Mouse (Mus musculus) cerebellum, postnatal 4 days (tissue): ENCODE measurements around the gene Mtmr11.
A peak's percentile ranks its signal among the peaks of the same experiment; 100 is the strongest.
"Not testable (repeated sequence)": the region's sequence is repeated elsewhere in the genome, so short reads cannot be mapped to it uniquely, and the experiment has no call there.

Experiments used
- DNase-seq, 2 experiments: peaks; one replicate each; pipeline ENCODE4 v3.0.0; 2022; ENCODE audit warnings: low spot score in 2 of 2, mixed read lengths in 1 of 2

Mtmr11 gene

DNA sequence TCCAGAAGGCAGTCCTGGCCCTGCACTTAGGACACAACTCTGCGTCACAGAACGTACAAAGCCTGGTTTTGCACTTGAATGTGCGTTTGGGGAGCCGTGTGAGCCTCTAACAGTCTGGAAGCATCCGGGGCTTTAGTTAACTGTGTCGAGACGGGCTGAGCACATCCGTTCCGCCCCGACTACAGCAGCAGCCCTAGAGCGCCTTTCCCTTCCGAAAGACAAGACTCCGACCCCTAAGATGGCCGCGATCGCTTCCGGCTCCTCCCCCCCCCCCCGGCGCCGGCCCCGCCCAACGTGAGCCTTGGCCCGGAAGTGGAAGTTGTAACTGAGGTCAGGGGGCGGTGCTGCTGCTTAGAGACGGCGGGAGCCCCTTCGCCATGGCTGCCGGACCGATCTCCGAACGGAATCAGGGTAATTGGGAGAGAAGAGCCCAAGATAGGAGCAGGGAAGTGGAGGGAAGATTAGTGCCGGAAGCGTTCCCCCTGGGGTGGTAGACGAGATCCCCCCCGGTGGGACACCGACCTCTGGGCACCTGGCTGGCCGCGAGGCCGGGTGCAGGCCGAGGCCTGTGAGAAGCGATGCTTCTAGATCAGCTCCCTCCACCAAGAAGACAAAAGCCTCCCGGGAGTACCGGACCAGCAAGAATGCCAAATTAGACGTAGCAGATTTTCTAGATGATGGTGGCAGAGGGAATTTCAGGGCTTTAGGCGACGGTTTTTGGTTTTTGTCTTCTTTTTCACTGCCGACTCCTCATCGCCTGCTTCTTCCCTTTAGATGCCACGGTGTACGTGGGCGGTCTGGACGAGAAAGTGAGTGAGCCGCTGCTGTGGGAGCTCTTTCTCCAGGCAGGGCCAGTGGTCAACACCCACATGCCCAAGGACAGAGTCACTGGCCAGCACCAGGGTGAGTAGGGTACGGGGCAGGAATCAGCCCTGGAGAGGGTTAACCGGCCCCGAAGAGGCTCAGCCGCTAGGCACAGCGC lies 10.7 kb downstream of the Mtmr11 start, which contains the start of gene Sf3b4:
TSS of gene Sf3b4 (plus strand) at position 136 of the 982 bp plus-strand sequence.
- DNase-seq: peak; percentile 58 to 77

DNA sequence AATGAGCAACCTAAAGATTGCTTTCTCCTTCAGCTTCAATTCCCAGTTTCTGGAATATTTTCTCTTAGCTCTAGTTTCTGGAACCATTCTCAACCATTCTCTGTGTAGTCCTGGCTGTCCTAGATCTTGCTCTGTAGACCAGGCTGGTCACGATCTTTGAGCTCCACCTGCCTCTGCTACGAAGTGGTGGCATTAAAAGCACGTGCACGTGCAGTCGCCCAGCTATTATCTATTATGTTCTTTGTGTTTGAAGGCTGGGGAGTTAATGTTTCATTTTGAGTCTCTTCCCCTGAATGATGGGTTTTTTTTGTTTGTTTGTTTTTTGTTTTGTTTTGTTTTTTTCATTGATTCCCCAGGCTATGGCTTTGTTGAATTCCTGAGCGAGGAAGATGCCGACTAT lies 11.4 kb downstream of the Mtmr11 start:
- no peak for DNase-seq

DNA sequence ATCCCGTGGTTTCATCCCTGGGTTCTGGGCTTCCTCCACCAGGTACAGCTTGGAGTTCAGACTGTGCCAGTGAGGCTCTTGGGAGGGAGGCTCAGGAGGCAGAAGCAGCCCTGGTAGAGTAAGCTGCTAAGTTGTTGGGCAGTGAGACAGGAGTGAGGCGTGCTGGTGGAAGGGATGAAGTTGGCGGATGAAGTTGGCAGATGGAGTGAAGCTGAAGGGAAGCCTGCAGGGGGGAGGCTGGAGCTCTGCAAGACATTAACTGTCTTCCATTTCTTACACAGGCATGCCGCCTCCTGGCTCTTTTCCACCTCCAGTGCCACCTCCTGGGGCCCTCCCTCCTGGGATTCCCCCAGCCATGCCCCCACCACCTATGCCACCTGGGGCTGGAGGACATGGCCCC lies 12.2 kb downstream of the Mtmr11 start:
- not testable (repeated sequence) for DNase-seq

DNA sequence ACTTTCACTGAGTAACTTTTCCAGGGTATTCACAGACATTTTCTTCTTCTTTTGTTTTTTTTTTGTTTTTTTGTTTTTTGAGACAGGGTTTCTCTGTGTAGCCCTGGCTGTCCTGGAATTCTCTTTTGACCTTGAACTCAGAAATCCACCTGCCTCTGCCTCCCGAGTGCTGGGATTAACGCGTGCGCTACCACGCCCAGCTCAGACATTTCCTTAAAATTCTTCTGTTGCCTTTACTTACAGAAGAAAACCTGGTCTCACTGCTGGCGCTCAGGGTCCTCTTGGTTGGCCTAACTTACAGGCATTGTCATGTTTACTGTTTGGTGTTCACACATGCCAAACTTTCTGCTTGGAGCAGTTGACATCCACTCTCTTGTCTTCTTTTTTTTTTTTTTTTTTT lies 13.4 kb downstream of the Mtmr11 start:
- no peak for DNase-seq

DNA sequence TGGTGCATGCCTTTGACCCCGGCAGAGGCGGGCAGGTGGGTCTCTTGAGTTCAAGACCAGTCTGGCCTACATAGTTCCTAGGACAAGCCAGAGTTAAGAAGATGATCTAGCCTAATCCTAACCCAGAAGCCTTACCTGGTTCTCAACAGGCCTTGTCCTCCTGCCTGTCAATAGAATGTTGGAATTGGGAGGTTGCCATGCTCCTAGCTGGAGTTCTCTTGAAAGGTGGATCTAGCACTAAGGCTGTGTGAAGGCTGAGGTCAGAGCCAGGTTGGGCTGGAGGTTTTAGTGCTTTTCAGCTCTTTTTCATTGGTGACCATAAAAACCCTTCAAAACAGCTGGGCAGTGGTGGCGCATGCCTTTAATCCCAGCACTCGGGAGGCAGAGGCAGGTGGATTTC lies 16.6 kb downstream of the Mtmr11 start:
- no peak for DNase-seq

DNA sequence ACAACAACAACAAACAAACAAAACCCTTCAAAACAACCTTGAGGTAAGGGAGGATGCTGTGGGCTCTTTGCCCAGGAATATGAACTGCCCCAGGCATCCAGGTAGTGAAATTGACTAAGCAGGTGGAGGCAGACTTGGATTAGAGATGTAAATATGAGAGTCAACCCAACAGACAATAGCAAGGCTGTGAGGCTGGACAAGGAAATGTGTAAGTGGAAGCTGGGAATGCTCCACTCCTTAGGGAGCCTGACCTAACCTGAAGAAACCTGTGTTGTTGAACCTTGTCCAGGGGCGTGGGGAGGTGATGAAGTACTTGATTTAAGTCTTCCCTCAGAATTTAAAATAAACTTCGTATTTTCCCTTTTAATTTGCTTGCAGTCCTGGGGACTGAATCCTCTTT lies 17.1 kb downstream of the Mtmr11 start:
- DNase-seq: no peak

DNA sequence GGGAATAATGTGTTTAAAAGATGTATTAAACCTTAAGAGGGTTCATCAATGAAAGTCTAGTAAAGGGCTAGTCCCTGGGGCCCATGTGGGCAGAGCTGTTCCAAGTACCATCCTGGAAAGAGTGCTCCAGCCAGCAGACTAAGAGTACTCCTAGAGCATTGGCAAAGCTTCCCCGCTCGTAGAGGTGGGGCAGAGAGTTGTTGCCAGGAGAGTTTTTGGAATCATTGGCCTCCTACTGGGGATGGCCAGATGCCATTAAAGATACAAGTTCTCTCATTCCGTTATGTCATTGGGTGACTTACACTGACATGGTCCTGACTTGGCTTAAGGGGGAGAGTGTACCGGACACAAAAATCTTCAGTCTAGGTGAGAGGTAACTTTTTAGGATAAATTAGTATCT lies 17.7 kb downstream of the Mtmr11 start:
- DNase-seq: peak in 1 of 2 experiments; percentile 27

DNA sequence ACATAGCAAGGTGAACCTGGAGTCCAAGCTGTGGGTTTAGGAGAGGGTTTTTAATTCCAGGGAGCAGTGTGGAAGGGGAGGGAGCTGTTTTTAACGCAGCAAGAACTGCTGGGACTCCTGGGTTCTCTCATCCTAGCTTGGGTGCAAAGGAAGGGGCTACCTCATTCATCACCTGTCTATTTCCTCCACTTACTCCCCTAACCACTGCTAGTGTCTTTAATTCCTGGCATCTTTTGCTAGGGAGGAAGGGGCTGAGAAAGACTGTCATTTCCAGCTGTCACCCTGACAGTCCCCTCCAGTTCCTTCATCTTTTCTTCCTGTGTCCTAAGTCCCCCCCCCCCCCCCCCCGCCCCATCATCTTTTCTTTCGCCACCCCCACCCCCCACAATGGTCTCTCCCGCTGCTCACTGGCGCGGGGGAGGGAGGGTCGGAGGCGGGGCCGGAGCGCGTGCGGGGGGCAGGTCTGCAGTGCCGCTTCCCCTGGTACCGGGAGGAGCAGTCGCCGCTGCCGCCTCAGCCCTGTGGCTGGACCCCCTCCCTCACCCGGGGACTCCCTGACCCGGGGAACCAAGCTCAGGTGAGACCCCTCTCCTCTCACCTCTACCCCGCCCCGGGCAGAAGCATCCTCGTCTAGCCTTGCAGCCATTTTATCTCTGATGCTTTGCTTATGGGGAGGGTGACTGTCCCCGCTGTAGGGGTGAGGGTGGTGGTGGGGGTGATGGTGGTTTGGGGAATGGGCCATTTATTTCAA lies 19.1 kb downstream of the Mtmr11 start, which contains the start of gene Sv2a:
TSS of gene Sv2a (plus strand) at position 425 of the 751 bp plus-strand sequence.
- peak; percentile 59 to 70 for DNase-seq

DNA sequence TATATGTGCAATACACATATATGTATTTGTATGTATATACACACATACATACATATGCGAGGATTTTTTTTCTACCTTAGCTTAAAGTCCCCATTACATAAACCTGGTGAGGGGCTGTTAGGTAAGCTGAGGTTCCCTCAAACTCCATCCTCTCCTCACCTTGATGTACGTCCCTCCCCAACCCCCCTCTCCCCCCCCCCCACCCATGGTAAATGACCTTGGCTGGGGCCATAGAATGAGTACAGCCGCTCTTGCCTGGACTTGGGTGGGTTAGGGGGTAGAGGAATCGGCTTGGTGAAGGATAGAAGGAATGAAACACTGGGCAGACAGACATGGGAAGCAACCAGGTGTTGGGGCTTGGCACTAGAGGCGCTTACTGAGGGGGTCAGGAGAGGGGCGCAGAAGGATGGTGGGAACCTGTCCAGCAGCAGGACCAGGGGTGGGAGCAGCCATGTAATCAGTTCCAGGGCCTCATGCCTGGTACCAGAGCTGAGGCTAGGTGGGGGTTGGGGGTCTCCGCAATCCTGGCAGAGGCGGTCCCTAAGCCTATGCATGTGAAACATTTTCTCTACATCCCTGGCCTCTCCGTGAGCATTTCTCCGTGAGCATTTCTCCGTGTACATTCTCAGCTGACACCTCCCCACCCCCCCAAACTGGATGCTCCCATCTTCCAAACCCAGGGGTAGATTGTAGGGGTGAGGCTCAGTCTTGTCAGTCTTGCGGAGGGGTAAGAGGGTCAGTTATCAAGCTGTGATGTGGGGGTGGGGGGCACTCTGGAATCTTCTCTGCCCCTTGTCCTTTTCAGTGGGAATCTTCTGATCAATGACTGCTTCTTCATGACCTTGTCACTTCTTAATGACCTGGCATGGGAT lies 19.9 kb downstream of the Mtmr11 start:
- peak in 1 of 2 experiments; percentile 30 for DNase-seq

DNA sequence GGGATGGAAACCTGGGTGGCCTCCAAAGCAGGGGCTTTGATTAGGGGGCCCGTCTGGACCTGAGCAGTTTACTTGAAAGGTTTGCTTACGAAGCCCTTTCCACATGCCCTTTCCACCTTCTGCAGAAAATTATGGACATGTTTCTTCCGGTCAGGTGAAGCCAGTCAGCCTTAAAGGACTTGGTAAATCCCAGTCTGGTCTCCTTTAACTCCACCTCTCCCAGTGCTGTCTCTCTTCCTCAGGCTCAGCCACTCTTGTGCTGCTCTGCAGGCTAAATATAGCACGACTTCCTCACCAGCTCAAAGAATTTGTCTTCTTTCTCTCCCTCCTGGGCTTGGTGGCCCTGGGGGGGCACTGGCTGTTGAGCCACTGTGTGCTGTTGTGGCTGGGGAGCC lies 20.6 kb downstream of the Mtmr11 start:
- DNase-seq: no peak

DNA sequence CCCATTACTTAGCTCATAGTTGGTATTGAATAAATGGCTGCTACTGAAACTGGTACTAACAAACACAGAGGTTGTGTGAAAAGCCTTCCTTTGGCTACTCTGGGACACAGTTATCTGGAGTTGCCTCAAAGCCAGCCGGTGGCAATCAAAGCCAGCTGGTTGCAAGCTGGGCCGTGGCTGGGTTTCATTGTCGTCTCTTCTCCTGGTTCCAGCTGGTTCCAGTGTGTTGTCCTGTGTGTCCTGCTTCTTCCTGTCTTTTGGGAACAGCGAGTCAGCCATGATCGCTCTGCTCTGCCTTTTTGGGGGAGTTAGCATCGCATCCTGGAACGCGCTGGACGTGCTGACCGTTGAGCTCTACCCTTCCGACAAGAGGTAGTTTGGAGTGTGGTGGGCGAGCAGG lies 31.2 kb downstream of the Mtmr11 start:
- DNase-seq: no peak

DNA sequence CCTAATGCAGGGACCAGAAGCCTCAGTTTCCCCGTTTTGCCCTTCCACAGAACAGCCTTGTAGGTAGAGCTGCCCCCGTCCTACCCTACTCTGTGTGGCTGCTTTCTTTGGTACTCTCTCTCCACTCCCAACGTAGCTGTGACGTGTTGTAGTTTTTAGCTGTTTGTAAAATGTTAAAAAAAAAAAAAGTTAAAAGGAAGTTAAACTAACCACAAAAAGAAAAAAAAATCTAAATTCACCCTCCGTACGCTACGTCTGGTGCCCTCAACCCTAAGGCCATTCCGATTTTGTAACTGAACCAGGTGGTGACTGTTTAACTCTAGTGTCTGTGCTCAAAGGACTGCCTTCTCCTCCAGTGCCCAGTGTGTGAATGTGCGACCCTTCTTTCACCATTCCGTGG lies 33.2 kb downstream of the Mtmr11 start:
- no peak for DNase-seq

DNA sequence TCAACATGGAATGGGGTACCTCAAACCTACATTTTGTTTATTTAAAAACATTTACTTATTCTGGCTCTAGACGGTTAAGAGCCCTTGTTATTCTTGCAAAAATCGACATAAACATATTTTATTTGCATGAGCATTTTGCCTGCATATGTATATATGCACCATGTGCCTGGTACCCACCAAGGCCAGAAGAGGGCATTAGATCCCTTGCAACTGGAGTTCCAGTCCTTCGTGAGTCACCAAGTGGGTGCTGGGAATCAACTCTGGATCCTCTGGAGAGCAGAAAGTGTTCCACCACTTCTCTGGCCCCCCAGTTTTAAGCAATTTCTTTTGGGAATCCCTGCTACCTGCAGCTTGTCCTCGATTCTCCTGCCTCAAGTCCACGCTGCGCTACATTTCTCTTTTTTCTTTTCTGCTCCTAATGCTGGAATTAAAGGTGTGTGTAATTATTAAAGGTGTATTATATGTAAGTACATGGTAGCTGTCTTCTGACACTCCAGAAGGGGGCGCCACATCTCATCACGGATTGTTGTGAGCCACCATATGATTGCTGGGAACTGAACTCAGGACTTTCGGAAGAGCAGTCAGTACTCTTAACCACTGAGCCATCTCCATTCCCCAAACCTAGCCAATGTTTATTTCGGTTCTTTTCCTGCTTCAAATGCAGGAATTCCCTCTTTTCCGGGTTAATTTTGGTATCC lies 34.0 kb downstream of the Mtmr11 start:
- no peak for DNase-seq

DNA sequence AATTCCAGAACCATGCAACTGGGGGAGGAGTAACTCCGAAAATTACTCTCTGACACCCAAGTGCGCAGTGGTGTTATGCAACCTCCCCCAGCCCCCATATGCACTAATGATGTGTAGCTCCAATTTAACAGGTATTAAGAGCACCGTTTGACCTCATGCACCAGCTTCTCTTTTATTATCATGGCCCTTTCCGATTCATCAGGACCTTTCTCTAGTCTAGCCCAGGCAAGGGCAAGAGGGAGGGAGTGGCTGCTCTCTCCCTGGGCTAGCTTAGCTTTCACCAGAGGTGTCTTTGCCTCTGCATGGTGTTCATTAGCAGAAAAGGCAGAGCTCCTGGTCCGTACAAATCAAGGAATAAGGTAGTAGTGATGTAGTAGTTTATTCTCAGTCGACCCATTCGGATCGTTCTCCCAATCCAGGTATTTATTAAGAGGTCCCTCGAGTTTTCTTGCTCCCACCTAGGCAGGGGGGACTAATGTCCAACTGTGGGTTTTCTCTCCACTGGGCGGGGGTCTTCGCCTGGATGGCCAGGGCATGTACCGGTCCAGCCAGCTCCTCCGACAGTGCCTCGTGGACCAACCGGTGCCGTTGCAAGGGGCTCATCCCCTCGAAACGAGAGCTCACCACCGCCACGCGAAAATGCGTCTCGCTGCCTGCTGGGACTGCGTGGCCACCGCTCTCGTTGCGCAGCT lies 34.8 kb downstream of the Mtmr11 start:
- DNase-seq: no peak

DNA sequence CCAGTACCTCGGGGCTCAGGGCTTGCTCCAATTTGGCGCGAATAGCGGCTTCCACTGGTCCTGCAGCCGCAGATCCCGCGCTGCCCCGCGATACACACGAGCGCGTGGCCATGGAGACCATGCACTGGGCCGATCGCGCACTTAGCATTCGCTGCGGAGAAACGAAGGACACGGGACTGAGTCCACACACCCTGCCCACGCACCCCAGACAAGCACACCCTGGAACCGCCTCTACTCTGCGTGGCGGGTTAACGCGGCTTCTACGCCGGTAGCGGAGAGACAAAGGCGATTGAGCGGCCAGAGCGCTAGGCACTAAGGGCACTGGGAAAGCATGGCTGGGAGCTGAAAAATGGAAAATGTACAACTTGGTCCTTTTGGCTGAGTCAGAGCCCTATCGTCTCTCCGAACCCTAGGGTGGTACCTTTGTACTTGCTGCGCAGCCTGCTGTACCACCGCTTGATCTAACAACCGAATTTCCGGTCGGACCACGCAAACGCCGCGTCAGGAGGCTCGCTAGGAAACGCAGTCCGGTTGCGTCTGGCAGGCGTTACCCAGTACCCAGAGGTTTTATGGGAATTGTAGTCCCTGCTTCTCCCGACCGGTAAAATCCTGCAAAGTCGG lies 35.4 kb downstream of the Mtmr11 start:
- peak; percentile 53 to 83 for DNase-seq

DNA sequence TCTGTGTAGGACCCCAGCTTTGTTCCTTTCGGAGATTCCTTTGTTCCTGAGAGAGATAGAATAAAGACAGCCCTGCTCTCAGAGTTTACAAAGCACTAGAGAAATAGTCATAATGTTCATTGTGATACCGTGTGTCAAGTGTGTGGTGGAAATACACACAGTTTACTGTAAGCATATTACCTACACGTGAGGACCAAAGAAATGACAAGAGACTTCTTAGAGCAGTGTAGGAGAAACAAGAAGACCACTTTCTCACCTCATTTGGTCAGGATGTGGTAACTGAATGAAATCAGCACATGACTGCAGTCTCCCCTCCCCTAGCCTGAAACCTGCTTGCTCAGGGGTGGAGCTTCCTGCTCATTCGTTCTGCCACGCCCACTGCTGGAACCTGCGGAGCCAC lies 36.4 kb downstream of the Mtmr11 start:
- DNase-seq: no peak

DNA sequence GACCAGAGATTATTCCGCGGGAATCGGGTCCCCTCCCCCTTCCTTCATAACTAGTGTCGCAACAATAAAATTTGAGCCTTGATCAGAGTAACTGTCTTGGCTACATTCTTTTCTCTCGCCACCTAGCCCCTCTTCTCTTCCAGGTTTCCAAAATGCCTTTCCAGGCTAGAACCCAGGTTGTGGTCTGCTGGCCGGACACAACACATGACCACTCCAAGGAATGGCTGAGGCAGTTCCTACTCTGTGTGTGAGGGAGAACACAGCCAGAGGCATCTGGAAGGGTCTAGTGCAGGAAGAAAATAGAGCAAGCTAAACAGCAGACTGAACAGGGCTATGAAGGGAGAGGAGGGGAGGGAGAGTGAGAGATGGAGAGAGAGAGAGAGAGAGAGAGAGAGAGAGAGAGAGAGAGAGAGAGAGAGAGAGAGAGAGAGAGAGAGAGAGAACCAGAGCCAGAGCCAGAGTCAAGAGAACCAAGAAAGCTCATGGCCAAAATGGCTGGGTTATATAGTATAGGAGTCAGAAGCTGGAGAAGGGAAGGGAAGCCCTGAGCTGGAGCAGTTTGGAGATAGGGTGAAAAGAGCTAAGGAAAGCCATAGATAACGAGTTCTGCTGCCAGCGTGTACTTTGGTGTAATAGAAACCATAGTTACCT lies 36.9 kb downstream of the Mtmr11 start:
- DNase-seq: not testable (repeated sequence)

DNA sequence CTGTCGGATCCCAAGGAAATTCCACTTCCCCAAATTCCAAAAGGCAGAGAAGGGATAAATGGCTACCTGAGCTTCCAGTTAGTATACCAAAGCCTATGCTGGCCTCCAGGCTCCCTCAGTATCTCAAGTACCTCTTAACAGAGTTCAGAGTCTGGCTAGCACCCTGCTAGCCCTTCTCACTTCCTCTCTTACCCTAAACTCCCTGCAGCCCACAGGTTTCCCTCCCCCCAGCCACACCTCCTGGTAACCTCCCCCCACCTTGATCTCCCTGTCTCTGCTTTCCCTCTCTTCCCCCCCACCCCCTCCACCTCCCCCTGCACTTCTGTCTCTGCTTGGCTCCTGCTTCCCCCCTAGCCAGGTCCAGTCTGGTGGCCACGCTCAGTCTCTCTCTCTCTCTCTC lies 37.9 kb downstream of the Mtmr11 start:
- no peak for DNase-seq

DNA sequence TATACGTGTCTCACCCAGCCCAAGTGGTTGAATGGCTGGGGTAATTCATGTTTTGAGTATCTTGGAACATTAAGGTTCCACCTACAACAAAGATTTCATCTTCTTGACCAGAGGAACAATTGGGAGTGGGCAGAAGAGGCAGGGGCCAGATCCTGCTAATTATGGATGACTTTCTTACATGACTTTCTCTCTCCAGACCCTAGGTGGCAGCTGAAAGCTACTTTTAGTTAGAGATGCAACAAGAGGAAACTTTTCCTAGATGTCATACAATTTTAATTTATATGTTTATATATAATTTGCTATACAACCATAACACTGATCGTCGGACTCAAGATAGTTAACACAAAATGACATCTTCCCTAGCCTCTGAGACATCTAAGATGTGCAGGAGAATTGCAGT lies 46.0 kb downstream of the Mtmr11 start:
- no peak for DNase-seq
